ENCODE assay signal across 41 mouse cellular contexts in genomic region chr1:139808594-139808993, GRCm38 (mm10). TPM values are rescaled to one million over a fixed set of nuclear protein-coding genes. Genes with fewer than 3 reads are reported as not detected.
"Had no signal": no experiment of that assay in that cellular context is flagged by ENCODE, and none has a peak within 500 bp of the region (broad histone marks: within the 10 kb centered on the region; RNA-seq: fewer than 3 reads in every experiment).

No protein-coding gene starts in this region.

- H3K27me3 ChIP-seq: limb, embryonic 12.5 days; limb, embryonic 13.5 days; limb, embryonic 15.5 days; liver, embryonic 12.5 days; liver, embryonic 13.5 days; liver, embryonic 15.5 days; lung, embryonic 15.5 days; megakaryocyte, embryonic 14.5 days; midbrain, embryonic 12.5 days; midbrain, embryonic 13.5 days; midbrain, embryonic 15.5 days; neural tube, embryonic 12.5 days had no signal

- H3K36me3 ChIP-seq: limb, embryonic 10.5 days; limb, embryonic 12.5 days; limb, embryonic 13.5 days; limb, embryonic 15.5 days; liver, embryonic 12.5 days; liver, embryonic 13.5 days; liver, embryonic 15.5 days; lung, embryonic 15.5 days; midbrain, embryonic 10.5 days; midbrain, embryonic 12.5 days; midbrain, embryonic 13.5 days; midbrain, embryonic 15.5 days; neural tube, embryonic 12.5 days had no signal

- H3K4me2 ChIP-seq: limb, embryonic 12.5 days; limb, embryonic 13.5 days; limb, embryonic 15.5 days; liver, embryonic 12.5 days; liver, embryonic 13.5 days; liver, embryonic 15.5 days; lung, embryonic 14.5 days; lung, embryonic 15.5 days; midbrain, embryonic 11.5 days; midbrain, embryonic 12.5 days; midbrain, embryonic 13.5 days; midbrain, embryonic 15.5 days; neural tube, embryonic 12.5 days had no signal

- H3K4me3 ChIP-seq: left cerebral cortex, adult 2 months; limb, embryonic 10.5 days; limb, embryonic 12.5 days; limb, embryonic 13.5 days; limb, embryonic 15.5 days; liver, embryonic 12.5 days; liver, embryonic 13.5 days; liver, embryonic 15.5 days; lung, embryonic 15.5 days; megakaryocyte, embryonic 14.5 days; midbrain, embryonic 10.5 days; midbrain, embryonic 12.5 days; midbrain, embryonic 13.5 days; midbrain, embryonic 15.5 days; myocyte; neural tube, embryonic 12.5 days had no signal

- H3K27ac ChIP-seq: left cerebral cortex, adult 2 months; limb, embryonic 10.5 days; limb, embryonic 12.5 days; limb, embryonic 13.5 days; limb, embryonic 15.5 days; liver, embryonic 12.5 days; liver, embryonic 13.5 days; liver, embryonic 14.5 days; liver, embryonic 15.5 days; lung, embryonic 15.5 days; macrophage; midbrain, embryonic 10.5 days; midbrain, embryonic 12.5 days; midbrain, embryonic 13.5 days; midbrain, embryonic 15.5 days; neural tube, embryonic 12.5 days had no signal

- H3K4me1 ChIP-seq: limb, embryonic 10.5 days; limb, embryonic 12.5 days; limb, embryonic 13.5 days; limb, embryonic 15.5 days; liver, embryonic 12.5 days; liver, embryonic 13.5 days; liver, embryonic 15.5 days; lung, embryonic 15.5 days; megakaryocyte, embryonic 14.5 days; midbrain, embryonic 10.5 days; midbrain, embryonic 12.5 days; midbrain, embryonic 13.5 days; midbrain, embryonic 15.5 days; neural tube, embryonic 12.5 days had no signal

- H3K9ac ChIP-seq: limb, embryonic 12.5 days; limb, embryonic 13.5 days; limb, embryonic 15.5 days; liver, embryonic 12.5 days; liver, embryonic 13.5 days; liver, embryonic 14.5 days; liver, embryonic 15.5 days; lung, embryonic 14.5 days; lung, embryonic 15.5 days; midbrain, embryonic 12.5 days; midbrain, embryonic 13.5 days; midbrain, embryonic 15.5 days; neural tube, embryonic 12.5 days had no signal

- H3K9me3 ChIP-seq: limb, embryonic 10.5 days; limb, embryonic 12.5 days; limb, embryonic 13.5 days; limb, embryonic 15.5 days; liver, embryonic 12.5 days; liver, embryonic 13.5 days; liver, embryonic 15.5 days; lung, embryonic 15.5 days; megakaryocyte, embryonic 14.5 days; midbrain, embryonic 10.5 days; midbrain, embryonic 12.5 days; midbrain, embryonic 13.5 days; midbrain, embryonic 15.5 days; neural tube, embryonic 12.5 days had no signal

- DNase-seq: left cerebral cortex, postnatal 4 days; liver, embryonic 13.5 days; lung, adult 18-20 months; lung, adult 2 months; lung, embryonic 14.5 days; lung, postnatal 10 days; lung, postnatal 14 days; lung, postnatal 36 days; lung, postnatal 4 days; midbrain, embryonic 14.5 days had no signal

- ATAC-seq: liver, embryonic 12.5 days; lung, postnatal 0 days; midbrain, embryonic 13.5 days; midbrain, embryonic 15.5 days; midbrain, embryonic 16.5 days had no signal

RNA-seq across cellular contexts. Expression of gene Gm4788, which starts 27.6 kb away (rescaled TPM):
- total RNA-seq: left cerebral cortex, adult 18-20 months; left cerebral cortex, postnatal 10 days; left cerebral cortex, postnatal 36 days; left cerebral cortex, postnatal 4 days; megakaryocyte progenitor cell, adult 5-6 weeks; megakaryocyte, adult 5-6 weeks; megakaryocyte-erythroid progenitor cell, adult 5-6 weeks; midbrain, postnatal 0 days; monocyte, adult 5-6 weeks had no signal
- polyA plus RNA-seq: limb, embryonic 10.5 days; limb, embryonic 11.5 days; limb, embryonic 12.5 days; limb, embryonic 13.5 days; limb, embryonic 15.5 days; liver, embryonic 12.5 days; lung, adult 2 months; lung, embryonic 14.5 days; lung, embryonic 15.5 days; lung, embryonic 16.5 days; lung, postnatal 0 days; macrophage; midbrain, embryonic 10.5 days; midbrain, embryonic 11.5 days; midbrain, embryonic 12.5 days; midbrain, embryonic 13.5 days; midbrain, embryonic 14.5 days; midbrain, embryonic 16.5 days; midbrain, postnatal 0 days; myocyte; neural tube, embryonic 11.5 days; neural tube, embryonic 12.5 days had no signal

RNA-seq across cellular contexts. Expression of gene Cfhr2, which starts 49.9 kb away (rescaled TPM):
- total RNA-seq: megakaryocyte progenitor cell, adult 5-6 weeks; megakaryocyte, adult 5-6 weeks; megakaryocyte-erythroid progenitor cell, adult 5-6 weeks; midbrain, postnatal 0 days; monocyte, adult 5-6 weeks had no signal
- polyA plus RNA-seq: limb, embryonic 10.5 days; limb, embryonic 11.5 days; limb, embryonic 12.5 days; limb, embryonic 13.5 days; liver, embryonic 12.5 days; lung, embryonic 14.5 days; lung, embryonic 15.5 days; lung, postnatal 0 days; macrophage; midbrain, embryonic 10.5 days; midbrain, embryonic 11.5 days; midbrain, embryonic 12.5 days; midbrain, embryonic 13.5 days; midbrain, embryonic 14.5 days; midbrain, embryonic 15.5 days; midbrain, embryonic 16.5 days; midbrain, postnatal 0 days; myocyte; neural tube, embryonic 11.5 days; neural tube, embryonic 12.5 days had no signal
